Mouse (Mus musculus) heart, embryonic 10.5 days (tissue): Measurements from ENCODE around the gene Ift122. TPM values are rescaled to one million over a fixed set of nuclear protein-coding genes. Genes with fewer than 3 reads are reported as not detected.
"Not testable (repeated sequence)": the region's sequence is repeated elsewhere in the genome, so short reads cannot be mapped to it uniquely, and the experiment has no call there.

Experiments used
- DNase-seq: peaks from one replicate; pipeline ENCODE4 v3.0.0-alpha.2; 2017; ENCODE audit warnings: low spot score
- H3K27ac ChIP-seq: fragments of 300-500 bp; sonication (generic); 2 replicates; pipeline ENCODE4 v1.5.1; 2016; ENCODE audit warnings: mild to moderate bottlenecking
- H3K27me3 ChIP-seq: fragments of 300-500 bp; sonication (generic); 2 replicates; pipeline ENCODE4 v1.6.1; 2016; ENCODE audit warnings: mild to moderate bottlenecking; ENCODE audit not compliant: poor library complexity, insufficient read depth, severe bottlenecking
- H3K36me3 ChIP-seq: fragments of 300-500 bp; sonication (generic); 2 replicates; pipeline ENCODE4 v1.6.1; 2016; ENCODE audit warnings: mild to moderate bottlenecking, moderate library complexity
- H3K4me1 ChIP-seq: fragments of 300-500 bp; sonication (generic); 2 replicates; pipeline ENCODE4 v1.6.1; 2016; ENCODE audit warnings: mild to moderate bottlenecking
- H3K4me3 ChIP-seq: fragments of 300-500 bp; sonication (generic); 2 replicates; pipeline ENCODE4 v1.5.1; 2016; ENCODE audit warnings: mild to moderate bottlenecking, moderate library complexity
- H3K9me3 ChIP-seq: fragments of 300-500 bp; sonication (generic); 2 replicates; pipeline ENCODE4 v1.6.1; 2016; ENCODE audit warnings: mild to moderate bottlenecking, moderate library complexity
- WGBS: fragments of 180-500 bp; shearing (Covaris S2); methylation state at CpG from one replicate; pipeline ENCODE4 v1.1.7; 2016; 5-methylcytosine and 5-hydroxymethylcytosine counted together
- polyA plus RNA-seq: library from polyadenylated mRNA; unstranded; fragments of >200 nt; fragmentation: Nextera tagmentation; extraction: Ambion mirVana; gene quantifications from 2 replicates; pipeline ENCODE4 v1.2.1, GENCODE M21; 2016

The Ift122 gene
- polyA plus RNA-seq, 1 experiment from 2014 or later = 27.0 TPM

DNA sequence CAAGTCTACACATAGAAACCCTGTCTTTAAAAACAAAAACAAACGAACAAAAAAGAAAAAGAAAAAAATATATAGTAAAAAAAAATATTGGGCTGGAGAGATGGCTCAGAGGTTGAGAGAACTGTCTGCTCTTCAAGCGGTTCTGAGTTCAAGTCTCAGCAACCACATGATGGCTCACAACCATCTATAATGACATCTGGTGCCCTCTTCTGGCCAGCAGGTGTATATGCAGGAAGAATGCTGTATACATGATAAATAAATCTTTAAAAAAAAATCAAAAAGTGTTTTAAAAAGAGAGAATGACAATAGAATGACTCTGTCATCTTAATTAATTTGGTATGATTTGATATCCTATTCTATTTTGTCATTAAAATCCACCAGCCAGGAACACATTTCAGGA lies 1.2 kb downstream of the Ift122 start:
- peaks cover 42% of the 10 kb centered on the region for H3K4me1 ChIP-seq
- 59% methylated on average over 2 of the region's 2 CpGs for WGBS
- DNase-seq = no peak
- H3K36me3 ChIP-seq = peaks cover 6% of the 10 kb centered on the region; the same call in 1 of the 2 replicates
- no peaks in the 10 kb centered on the region for H3K9me3 ChIP-seq
- H3K4me3 ChIP-seq = no peak overlapping the region
- H3K27me3 ChIP-seq = no peaks in the 10 kb centered on the region
- H3K27ac ChIP-seq = peak overlapping the region; percentile 91; the same call in 1 of the 2 replicates

- no peaks in the 10 kb centered on the region for H3K36me3 ChIP-seq
- peaks cover 49% of the 10 kb centered on the region for H3K4me1 ChIP-seq
- peak overlapping the region; percentile 62 for H3K27ac ChIP-seq
- H3K4me3 ChIP-seq = no peak overlapping the region
- H3K27me3 ChIP-seq = no peaks in the 10 kb centered on the region
- no peaks in the 10 kb centered on the region for H3K9me3 ChIP-seq
- no peak for DNase-seq
- WGBS = 73% methylated on average over 3 of the region's 3 CpGs
Measured at GRCm38 (mm10) chr6:115855733-115856360, 2.6 kb downstream of the Ift122 start.

DNA sequence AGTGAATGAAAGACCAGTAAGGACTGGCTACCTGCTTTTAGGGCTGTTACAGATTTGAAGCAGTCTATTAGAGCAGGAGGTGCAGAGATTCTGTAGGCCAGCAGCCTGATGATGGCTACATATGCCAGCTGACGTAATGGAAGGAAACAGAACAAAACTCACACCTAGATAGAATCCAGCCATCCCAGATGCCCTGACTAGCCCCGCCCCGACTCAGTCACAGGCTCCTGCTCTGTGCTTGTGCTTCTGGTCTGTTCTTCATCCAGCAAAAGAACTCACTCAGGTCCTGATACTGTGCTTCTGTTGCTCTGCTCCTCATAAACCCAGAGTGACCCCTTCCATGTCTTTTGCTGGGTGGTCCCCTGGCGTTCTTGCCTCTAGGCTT lies 3.1 kb downstream of the Ift122 start:
- Histone ChIP-seq H3K27me3 (no peaks in the 10 kb centered on the region), H3K36me3 (no peaks in the 10 kb centered on the region), H3K9me3 (no peaks in the 10 kb centered on the region), H3K4me1 (peaks cover 49% of the 10 kb centered on the region), H3K4me3 (no peak overlapping the region), H3K27ac (peak overlapping the region; percentile 62)
- WGBS = 56% methylated on average over 4 of the region's 4 CpGs
- DNase-seq = peak; percentile 80

- 60% methylated on average over 4 of the region's 4 CpGs for WGBS
- DNase-seq = no peak
- no peaks in the 10 kb centered on the region for H3K27me3 ChIP-seq
- peaks cover 59% of the 10 kb centered on the region for H3K4me1 ChIP-seq
- no peak overlapping the region for H3K4me3 ChIP-seq
- H3K27ac ChIP-seq = no peak overlapping the region
- 0 out of 2 replicates have a peak, but pooled peaks cover 3% of the 10 kb centered on the region for H3K36me3 ChIP-seq
- no peaks in the 10 kb centered on the region for H3K9me3 ChIP-seq
Measured at GRCm38 (mm10) chr6:115859258-115859657, 6.0 kb downstream of the Ift122 start.

GRCm38 (mm10) chr6:115860027-115860556 lies 6.8 kb downstream of the Ift122 start:
- H3K9me3 ChIP-seq = no peaks in the 10 kb centered on the region
- H3K27me3 ChIP-seq = no peaks in the 10 kb centered on the region
- DNase-seq = no peak
- 0 out of 2 replicates have a peak, but pooled peaks cover 3% of the 10 kb centered on the region for H3K36me3 ChIP-seq
- WGBS = 63% methylated on average over 7 of the region's 7 CpGs
- peaks cover 59% of the 10 kb centered on the region for H3K4me1 ChIP-seq
- no peak overlapping the region for H3K4me3 ChIP-seq
- no peak overlapping the region; the same call in 1 of the 2 replicates for H3K27ac ChIP-seq

DNA sequence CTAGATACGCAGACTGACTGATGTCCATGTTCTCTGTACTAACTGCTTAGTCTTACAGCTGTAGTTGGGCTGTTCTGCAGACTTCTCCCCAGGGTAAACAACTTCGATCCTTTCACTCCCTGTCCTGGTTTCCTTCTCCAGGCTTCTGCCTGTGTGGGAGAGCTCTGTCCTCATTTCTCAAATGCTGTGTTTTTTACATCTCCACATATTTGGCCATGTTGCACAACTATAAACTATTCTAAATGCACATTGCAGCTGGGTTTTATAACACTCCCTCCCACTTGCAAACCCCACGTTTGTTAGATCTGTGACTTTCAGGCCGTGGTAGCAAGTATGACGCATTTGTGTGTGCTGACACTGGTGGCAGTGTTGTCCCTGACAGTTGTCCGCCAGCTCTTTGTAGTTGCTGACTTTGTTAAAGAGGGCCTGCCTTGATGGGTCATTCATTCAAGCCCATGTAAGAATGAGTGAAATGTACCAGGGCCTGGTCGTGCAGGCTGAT lies 10.1 kb downstream of the Ift122 start:
- H3K4me3 ChIP-seq = no peak overlapping the region
- 53% methylated on average over 7 of the region's 7 CpGs for WGBS
- H3K27ac ChIP-seq = 0 out of 2 replicates have a peak overlapping the region, but pooled peaks have one; percentile 49
- no peak for DNase-seq
- H3K4me1 ChIP-seq = peaks cover 38% of the 10 kb centered on the region
- H3K36me3 ChIP-seq = 0 out of 2 replicates have a peak, but pooled peaks cover 6% of the 10 kb centered on the region
- H3K9me3 ChIP-seq = no peaks in the 10 kb centered on the region
- no peaks in the 10 kb centered on the region for H3K27me3 ChIP-seq

DNA sequence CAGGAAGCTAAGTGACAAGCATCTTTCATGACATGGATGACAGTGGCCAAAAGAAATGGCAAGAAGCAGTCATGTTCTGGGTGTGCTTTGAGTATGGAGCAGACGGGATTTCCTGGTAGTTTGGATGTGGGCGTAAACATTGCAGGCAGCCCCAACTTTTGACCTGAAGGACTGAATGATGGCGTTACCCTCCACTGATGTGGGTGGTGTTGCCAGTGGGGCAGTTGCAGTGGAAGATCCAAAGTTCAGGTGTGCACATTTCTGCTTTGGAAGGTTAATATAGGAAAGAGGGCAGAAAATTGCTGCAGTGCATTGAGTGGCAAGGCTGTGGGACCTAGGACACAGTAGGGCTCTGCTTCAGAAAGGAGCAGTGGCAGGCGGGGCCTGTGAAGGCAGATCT lies 12.0 kb downstream of the Ift122 start:
- no peak for DNase-seq
- no peaks in the 10 kb centered on the region for H3K27me3 ChIP-seq
- no peak overlapping the region for H3K27ac ChIP-seq
- no peaks in the 10 kb centered on the region for H3K9me3 ChIP-seq
- no peak overlapping the region for H3K4me3 ChIP-seq
- peaks cover 27% of the 10 kb centered on the region for H3K4me1 ChIP-seq
- 89% methylated on average over 4 of the region's 4 CpGs for WGBS
- 0 out of 2 replicates have a peak, but pooled peaks cover 6% of the 10 kb centered on the region for H3K36me3 ChIP-seq

DNA sequence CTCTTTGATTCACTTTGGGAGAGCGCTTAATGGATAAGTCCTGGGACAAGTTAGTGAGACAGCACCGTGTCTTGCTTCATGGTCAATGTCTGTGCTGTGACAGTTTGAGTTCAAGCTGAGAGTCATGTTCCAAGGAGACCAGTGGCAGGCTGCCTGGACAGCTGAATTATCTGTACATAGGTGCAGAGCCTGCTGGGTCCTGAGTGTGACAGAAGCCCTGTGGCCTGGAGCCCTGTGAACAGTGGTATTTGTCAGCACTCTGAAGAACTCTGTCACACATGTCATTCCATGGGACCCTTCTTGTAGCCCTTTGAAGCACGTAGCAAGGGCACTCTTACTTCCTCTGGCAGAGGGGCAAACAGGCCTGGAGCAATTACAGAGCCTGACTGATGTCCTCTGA lies 13.9 kb downstream of the Ift122 start:
- H3K9me3 ChIP-seq, H3K4me3 ChIP-seq, DNase-seq, H3K27ac ChIP-seq, H3K27me3 ChIP-seq, H3K36me3 ChIP-seq: not testable (repeated sequence)
- H3K4me1 ChIP-seq = peaks cover 21% of the 10 kb centered on the region
- whole genome bisulfite sequencing = no CpG with 5 or more reads among the region's 3 CpGs

GRCm38 (mm10) chr6:115871318-115871717 lies 18.0 kb downstream of the Ift122 start:
- H3K36me3 ChIP-seq, H3K27me3 ChIP-seq, H3K4me1 ChIP-seq, H3K27ac ChIP-seq, H3K4me3 ChIP-seq, DNase-seq, H3K9me3 ChIP-seq: not testable (repeated sequence)
- no CpG with 5 or more reads among the region's 3 CpGs for WGBS

DNA sequence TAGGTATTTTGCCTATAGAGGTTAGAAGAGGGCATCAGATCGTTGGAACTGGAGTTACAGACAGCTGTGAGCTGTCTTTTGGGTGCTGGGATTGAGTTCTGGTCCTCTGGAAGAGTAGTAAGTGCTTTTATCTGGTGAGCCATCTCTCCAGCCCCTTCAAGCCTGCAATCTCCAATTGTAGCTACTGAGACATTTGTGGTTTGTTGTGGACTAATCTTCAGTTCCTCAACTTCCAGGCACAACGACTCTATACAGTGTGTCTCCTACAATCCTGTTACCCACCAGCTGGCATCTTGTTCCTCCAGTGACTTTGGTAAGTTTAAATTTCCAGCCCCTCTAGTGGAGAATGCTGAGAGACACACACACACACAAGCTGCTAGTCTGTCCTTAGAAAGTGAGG lies 24.0 kb downstream of the Ift122 start:
- H3K27ac ChIP-seq = no peak overlapping the region
- H3K36me3 ChIP-seq = peaks cover 21% of the 10 kb centered on the region; the same call in 1 of the 2 replicates
- DNase-seq = no peak
- 80% methylated on average over 2 of the region's 2 CpGs for WGBS
- no peaks in the 10 kb centered on the region for H3K9me3 ChIP-seq
- no peak overlapping the region for H3K4me3 ChIP-seq
- no peaks in the 10 kb centered on the region for H3K27me3 ChIP-seq
- H3K4me1 ChIP-seq = peaks cover 29% of the 10 kb centered on the region

DNA sequence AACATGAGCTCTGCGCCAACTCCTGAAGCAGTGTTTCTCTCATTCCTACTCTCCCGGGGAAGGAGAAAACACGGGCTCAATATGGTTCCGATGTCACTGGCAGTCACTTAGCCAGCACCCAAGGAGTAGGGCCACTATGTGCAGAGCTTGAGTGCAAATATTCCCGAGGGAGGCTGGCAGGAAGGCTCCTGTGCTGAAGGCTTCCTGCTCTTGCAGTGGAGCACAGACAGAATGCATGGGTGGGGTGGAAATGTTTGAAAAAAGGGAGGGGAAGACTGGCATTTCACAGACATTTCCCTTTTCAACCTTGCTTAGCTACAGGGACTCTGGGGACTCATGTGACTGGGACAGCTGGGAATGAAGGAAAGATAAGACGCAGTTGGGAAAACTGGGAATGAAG lies 25.4 kb downstream of the Ift122 start:
- Histone ChIP-seq H3K27ac (no peak overlapping the region), H3K4me3 (no peak overlapping the region), H3K36me3 (peaks cover 21% of the 10 kb centered on the region; the same call in 1 of the 2 replicates), H3K4me1 (peaks cover 29% of the 10 kb centered on the region), H3K27me3 (no peaks in the 10 kb centered on the region), H3K9me3 (no peaks in the 10 kb centered on the region)
- WGBS = 60% methylated on average over 6 of the region's 6 CpGs
- no peak for DNase-seq

DNA sequence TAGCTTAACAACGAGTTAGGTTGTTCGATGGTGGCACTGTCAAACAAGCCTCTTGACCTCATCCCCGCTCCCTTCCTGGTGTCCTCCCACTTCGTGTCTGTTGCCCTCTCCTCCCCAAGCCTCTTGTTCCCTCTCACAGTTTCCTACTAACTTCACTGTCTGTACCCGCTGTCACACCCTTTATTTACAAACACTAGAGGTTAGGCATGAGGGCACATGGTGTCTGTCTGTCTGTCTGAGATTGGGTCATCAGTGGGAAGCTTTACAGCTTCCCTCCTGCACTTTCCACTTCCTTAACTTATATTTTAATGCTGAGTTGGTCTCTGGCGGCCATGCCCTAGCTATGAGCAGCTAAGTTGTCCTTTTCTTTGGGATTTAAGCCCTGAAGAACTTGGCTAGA lies 26.5 kb downstream of the Ift122 start:
- 0 out of 2 replicates have a peak overlapping the region, but pooled peaks have one; percentile 24 for H3K27ac ChIP-seq
- 77% methylated on average over 6 of the region's 6 CpGs for WGBS

GRCm38 (mm10) chr6:115880751-115881150 lies 27.5 kb downstream of the Ift122 start:
- Histone ChIP-seq H3K27me3 (no peaks in the 10 kb centered on the region), H3K9me3 (no peaks in the 10 kb centered on the region), H3K36me3 (peaks cover 21% of the 10 kb centered on the region; the same call in 1 of the 2 replicates), H3K4me3 (no peak overlapping the region), H3K4me1 (peaks cover 23% of the 10 kb centered on the region), H3K27ac (peak overlapping the region; percentile 49; the same call in 1 of the 2 replicates)
- 64% methylated on average over 8 of the region's 8 CpGs for WGBS
- no peak for DNase-seq

More for the DNA sequence above, 26.5 kb downstream of the Ift122 start:
- Histone ChIP-seq H3K27me3 (no peaks in the 10 kb centered on the region), H3K4me1 (peaks cover 29% of the 10 kb centered on the region), H3K4me3 (no peak overlapping the region), H3K9me3 (no peaks in the 10 kb centered on the region), H3K36me3 (peaks cover 21% of the 10 kb centered on the region; the same call in 1 of the 2 replicates)
- DNase-seq = no peak
